Mouse (Mus musculus) urinary bladder, postnatal 4 days (tissue): ENCODE data around the gene Nrip1.
"Not testable (repeated sequence)": the region's sequence is repeated elsewhere in the genome, so short reads cannot be mapped to it uniquely, and the experiment has no call there.

Experiments
- DNase-seq, 2 experiments: peaks; one replicate each; pipeline ENCODE4 v3.0.0; 2021 to 2022; ENCODE audit warnings: low spot score in 2 of 2

Nrip1 gene

DNA sequence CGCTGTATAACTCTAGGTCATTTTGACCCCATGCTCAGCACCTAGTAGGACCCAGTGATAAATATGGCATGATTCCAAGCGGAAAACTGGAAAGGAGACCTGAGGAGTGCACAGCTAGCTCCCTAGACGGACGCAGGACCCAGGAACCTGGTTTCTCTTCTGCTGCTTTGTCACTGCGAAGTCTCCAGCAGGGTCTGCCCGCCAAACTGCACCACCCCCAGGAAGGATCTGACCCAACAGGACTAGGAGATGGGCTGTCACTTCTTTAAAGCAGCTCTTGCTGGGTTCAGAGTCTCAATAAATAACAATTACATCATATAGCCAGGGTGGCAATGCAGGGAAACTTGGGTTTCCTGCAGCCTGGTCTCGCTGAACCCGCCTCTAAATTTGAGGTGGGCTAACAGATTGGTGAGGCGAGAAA lies at the start of gene Nrip1:
TSS of gene Nrip1 (minus strand) at position 157 of the 421 bp plus-strand sequence.
- peak in 1 of 2 experiments; percentile 42 for DNase-seq

GRCm38 (mm10) chr16:76422531-76422930 lies 48.9 kb upstream of the Nrip1 start:
- no peak for DNase-seq

DNA sequence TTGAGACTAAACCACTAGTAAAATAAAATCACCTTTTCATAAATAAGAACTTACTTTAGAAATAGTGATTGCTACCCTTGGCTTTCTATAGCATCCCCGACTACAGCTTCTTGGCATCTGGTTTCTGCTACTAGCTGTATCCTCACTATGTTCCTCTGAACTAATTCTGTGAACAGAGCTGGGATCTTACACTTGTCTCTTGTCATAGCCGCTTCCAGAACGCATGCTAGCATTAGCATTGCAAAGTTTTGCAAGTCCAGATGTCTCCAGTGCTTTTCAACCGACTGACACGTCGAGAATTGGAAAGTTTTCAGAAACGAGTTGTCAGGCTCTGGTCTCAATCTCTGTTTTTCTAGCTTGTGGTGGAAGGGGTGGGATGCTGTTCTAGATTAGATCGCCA lies 46.2 kb upstream of the Nrip1 start:
- no peak for DNase-seq

DNA sequence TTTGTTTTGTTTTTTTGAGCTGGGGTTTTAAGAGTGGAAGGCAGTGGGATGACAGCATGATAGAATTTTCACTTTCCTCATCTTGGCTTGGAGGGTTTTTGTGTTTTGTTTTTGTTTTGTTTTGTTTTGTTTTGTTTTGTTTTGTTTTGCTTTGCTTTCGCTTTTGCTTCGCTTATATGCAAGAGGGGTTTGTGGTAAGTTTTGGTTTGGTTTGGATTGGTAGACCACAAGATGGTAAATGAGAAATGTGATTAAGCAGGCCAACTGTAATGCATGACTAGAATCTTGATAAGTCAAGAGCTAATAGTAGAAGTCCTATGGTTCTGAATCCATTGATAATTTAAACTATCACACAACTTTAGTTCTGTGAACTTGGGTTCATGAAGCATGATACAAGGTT lies 42.9 kb upstream of the Nrip1 start:
- no peak for DNase-seq

GRCm38 (mm10) chr16:76416060-76416438 lies 42.4 kb upstream of the Nrip1 start:
- DNase-seq = no peak

- no peak for DNase-seq
Observed at GRCm38 (mm10) chr16:76415407-76416059, 41.9 kb upstream of the Nrip1 start.

DNA sequence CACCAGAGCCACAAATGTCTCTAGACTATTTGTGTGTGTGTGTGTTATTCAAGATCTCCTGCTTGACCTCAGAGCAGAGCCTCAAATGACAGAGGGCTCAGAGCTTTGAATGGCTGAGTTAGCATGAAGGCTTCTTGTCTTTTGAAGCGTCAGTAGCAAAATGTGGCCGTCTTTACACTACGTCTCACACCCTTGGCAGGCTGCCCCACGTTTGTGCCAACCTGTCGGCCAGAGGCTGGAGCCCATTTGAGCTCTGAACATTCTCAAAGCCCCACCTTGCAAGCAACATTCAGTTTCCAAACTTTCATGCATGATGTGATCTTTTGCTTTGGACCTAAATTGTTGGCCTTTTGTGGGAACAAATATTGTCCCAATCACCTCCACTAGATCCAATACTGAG lies 40.9 kb upstream of the Nrip1 start:
- DNase-seq = no peak

- DNase-seq = no peak
Observed at GRCm38 (mm10) chr16:76413581-76413980, 40.0 kb upstream of the Nrip1 start.

DNA sequence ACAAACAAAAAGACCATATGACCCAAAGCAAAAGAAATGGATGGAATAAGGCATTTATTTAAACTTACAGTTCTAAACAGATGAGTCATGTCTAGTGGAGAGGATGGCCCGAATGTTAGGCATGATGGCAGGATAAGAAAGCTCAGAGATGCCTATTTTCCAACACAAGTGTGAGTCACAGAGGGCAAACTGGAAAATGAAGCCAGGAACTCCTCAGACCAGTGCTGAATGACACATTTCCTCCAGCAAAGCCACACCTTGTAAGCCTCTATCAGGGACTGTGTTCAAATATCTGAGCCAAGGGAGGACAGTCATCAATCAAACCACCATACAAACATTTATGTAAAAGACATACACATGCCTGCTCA lies 35.7 kb upstream of the Nrip1 start:
- DNase-seq = no peak

GRCm38 (mm10) chr16:76408696-76409354 lies 35.2 kb upstream of the Nrip1 start:
- DNase-seq = no peak

DNA sequence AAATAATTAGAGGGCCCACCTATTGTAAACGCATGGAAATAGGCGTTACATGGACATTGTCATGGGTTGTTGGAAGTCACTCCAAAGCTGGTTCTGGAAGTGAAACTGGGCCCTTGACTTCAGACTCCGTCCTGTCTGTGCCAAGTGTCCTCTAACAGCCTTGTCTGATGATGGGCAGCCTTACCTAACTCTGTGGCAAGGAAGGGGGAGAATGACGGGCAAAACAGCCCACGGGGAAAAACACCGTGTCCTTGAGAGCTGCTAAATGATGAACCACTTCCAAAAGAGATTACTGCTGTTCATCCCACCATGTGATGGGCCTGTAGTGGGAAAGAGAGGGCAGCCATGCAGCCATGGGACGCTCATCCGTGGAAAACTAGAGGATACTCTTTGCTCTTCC lies 34.6 kb upstream of the Nrip1 start:
- no peak for DNase-seq

DNA sequence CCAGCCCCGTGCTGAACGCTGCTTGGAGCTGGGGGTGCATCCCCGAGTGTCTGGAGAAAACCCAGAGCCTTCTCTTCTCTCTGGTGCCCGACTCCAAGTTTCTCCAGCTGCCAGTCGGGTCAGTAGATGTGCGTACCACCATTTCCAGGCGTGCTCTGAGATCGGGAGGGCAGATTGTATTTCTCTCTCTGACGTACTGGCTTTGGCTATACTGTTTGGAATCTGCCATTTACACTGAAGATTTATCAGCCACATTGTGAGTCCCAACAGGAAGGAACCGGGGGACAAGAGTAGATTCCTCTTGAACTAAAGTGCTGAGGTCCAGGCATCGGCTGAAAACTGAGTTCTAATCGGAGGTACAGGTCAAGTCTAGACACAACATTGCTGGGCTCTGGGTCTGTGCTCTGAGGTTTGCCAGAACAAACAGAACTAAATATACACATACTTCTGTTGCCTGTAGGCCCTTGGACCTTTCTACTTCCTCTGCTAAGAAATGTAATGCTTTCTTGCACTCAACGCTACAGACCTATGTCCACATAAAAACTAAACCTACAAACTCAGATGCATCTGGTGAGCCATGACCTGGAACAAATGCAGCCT lies 33.8 kb upstream of the Nrip1 start:
- no peak for DNase-seq

DNA sequence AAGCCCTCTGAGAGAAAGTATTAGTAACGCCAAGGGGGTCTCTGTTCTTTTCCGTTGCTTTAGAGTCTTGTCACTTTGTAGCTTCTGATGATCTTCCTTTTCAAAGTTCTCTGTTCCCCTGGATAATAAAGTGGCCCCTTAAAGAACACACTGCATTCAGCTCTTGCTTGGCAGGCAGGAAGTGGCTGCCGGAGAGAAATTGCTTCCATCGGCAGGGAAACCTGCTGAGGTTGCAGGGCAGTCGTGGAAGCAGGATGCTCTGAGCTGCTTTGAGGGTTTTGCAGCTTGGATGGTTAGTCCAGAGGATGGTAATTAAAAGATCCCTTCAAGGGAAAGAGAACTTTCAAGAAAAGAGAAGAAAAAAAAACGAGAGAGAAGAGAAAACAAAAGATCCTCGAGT lies 33.3 kb upstream of the Nrip1 start:
- no peak for DNase-seq

- no peak for DNase-seq
Observed at GRCm38 (mm10) chr16:76406319-76406718, 32.7 kb upstream of the Nrip1 start.

GRCm38 (mm10) chr16:76403305-76403704 lies 29.7 kb upstream of the Nrip1 start:
- not testable (repeated sequence) for DNase-seq

DNA sequence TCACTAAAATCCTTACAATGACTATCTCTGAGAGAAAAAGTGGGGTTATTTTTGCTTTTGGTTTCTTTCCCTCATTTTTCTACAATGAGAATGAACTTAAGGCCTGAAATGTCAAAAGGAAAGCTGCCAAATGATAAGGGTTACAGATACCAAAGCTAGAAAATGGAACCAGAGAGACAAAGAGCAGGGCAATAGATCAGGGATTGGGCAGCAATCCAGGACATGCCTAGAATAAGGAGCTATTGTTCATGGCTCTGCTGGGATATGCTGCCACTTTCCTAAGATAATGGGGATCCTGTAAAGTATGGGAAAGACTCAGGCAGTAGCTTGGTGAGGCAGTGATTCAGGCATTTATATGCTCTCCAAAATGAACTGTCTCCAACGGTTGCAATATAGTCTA lies 22.9 kb upstream of the Nrip1 start:
- no peak for DNase-seq

DNA sequence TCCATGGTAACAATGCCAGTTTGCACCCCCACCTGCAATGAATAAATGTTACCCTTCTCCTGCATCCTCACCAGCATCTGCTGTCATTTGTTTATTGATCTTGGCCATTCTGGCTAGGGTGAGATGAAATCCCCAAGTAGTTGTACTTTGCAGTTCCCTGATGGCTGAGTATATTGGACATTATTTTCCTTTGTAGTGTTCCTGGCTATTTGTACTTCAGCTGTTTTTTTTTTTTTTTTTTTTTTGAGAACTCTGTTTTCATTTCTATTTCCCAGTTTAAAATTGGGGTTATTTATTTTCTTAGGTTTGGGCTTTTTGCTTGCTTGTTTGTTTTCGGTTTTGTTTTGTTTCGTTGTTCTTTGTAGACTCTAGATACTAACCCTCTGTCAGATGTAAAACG lies 19.6 kb upstream of the Nrip1 start:
- DNase-seq = no peak

DNA sequence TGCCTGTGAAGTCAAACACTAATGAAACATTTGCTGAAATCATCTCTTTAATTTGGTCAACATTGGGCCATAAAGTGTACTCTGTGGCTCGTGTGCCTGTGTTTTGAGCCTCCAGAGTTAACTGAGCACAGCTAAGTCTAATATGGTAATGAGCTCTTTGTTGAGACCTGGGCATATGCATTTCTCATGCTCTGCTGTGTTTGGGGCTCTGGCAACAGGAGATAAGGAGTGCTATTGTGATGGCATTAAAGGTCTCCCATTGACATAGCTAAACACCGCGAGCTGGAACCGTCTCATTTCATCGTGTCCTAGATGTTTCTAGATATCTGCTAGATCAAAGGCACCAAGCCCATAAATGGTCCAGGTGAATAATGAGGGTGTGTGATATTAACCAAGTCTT lies 12.9 kb upstream of the Nrip1 start:
- DNase-seq = no peak

GRCm38 (mm10) chr16:76386071-76386470 lies 12.4 kb upstream of the Nrip1 start:
- DNase-seq = no peak

DNA sequence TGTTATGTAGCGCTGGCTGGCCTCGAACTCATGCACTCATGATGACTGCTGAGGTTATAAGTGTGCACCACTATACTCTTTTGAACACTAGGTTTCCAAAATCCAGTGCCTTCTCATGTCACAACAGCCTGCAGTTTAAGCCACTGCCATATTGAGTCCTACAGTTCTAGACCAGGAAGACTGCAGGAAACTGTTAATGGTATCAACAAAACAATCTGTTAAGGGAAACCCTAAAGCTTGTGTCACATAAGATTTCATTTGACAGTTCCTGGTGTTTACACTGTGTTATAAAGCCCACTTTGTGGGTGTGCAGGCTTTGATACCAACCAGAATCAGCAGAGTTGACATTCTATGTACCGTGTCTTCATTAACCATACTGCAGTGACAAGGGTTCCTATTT lies 3.6 kb upstream of the Nrip1 start:
- no peak for DNase-seq

- no peak for DNase-seq
Observed at GRCm38 (mm10) chr16:76376661-76377060, 3.0 kb upstream of the Nrip1 start.

DNA sequence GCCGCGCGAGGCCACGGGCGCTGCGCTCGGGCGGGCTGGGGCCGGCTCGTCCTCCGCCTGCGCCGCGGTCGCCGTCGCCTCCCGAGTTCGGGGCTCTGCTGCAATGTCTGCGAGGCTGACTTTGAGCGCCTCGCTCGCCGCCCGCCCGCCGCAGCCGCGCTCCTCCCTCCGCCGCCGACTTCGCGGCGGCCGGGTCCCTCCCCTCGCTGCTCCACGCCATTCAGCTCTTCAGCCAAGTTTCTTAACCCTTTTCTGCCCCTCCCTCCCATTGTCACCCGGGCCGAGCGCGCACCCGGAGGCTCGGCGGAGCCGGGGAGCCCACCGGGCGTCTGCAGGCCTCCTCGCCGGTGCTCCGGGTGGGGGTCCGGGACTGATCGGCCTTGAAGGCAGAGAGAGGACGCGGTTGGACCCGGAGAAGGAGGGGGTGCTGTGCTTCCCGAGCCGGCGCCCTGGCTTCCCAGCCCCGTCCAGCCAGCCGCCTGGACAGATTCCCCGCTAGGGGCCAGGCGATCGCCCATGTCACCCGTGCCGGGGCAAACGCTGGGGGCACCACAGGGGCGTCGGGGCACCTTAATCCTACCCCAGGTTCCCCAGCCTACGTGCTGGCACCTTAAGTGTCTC lies 576 bp downstream of the Nrip1 start:
- DNase-seq = peak; percentile 85 to 86
